Mouse (Mus musculus): ENCODE measurements around the gene Myh11.

DNA sequence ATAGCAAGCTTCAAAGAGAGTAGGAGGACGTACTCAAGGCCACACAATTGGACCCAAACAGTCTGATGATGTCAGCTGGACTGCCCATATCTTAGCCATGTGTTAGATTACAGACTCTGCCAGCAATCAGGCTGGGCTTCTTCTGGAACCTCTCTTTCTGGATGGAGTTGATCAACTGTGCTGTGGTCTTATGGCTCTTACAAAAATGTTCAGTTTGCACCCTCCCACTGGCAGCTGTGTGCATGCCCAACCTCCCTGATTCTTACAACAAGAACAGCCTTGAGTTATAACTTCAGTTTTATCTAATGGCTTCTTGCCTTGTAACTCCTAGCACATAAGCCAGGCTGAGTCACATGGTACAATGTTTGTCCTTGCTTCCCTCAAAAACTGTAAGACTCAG, 37.0 kb upstream of the Myh11 start:
- TF ChIP-seq EP300 (IDR thresholded peaks at IDR 0.05; ENCODE audit: insufficient read depth, low read depth, low read length) (no peak), POLR2A (IDR thresholded peaks at IDR 0.05; ENCODE audit: insufficient read depth, low read length) (no peak)

All from ES-Bruce4 (cell line).